Mouse (Mus musculus) embryonic facial prominence, embryonic 13.5 days (tissue): ENCODE data around the gene Naip1. TPM values are rescaled to one million over a fixed set of nuclear protein-coding genes. Genes with fewer than 3 reads are reported as not detected.
"Not testable (repeated sequence)": the region's sequence is repeated elsewhere in the genome, so short reads cannot be mapped to it uniquely, and the experiment has no call there.

Experiments
- ATAC-seq: fragments of 200-750 bp; cut with Nextera tagmentation; 2 replicates; pipeline ENCODE4 v1.8.0; 2017; ENCODE audit warnings: low read depth; ENCODE audit not compliant: insufficient number of reproducible peaks, insufficient read depth, low FRiP score, low TSS enrichment
- H3K27ac ChIP-seq: fragments of 300-500 bp; sonication (generic); 2 replicates; pipeline ENCODE4 v1.5.1; 2015; ENCODE audit warnings: moderate library complexity, mild to moderate bottlenecking, inconsistent platforms
- H3K27me3 ChIP-seq: fragments of 300-500 bp; sonication (generic); 2 replicates; pipeline ENCODE4 v1.6.1; 2015; ENCODE audit warnings: mild to moderate bottlenecking, inconsistent platforms
- H3K36me3 ChIP-seq: fragments of 300-500 bp; sonication (generic); 2 replicates; pipeline ENCODE4 v1.6.1; 2015; ENCODE audit warnings: mild to moderate bottlenecking, inconsistent platforms
- H3K4me1 ChIP-seq: fragments of 300-500 bp; sonication (generic); 2 replicates; pipeline ENCODE4 v1.6.1; 2015; ENCODE audit warnings: inconsistent platforms
- H3K4me2 ChIP-seq: fragments of 300-500 bp; sonication (generic); 2 replicates; pipeline ENCODE4 v1.6.1; 2015; ENCODE audit warnings: moderate library complexity, mild to moderate bottlenecking, inconsistent platforms
- H3K4me3 ChIP-seq: fragments of 300-500 bp; sonication (generic); 2 replicates; pipeline ENCODE4 v1.5.1; 2015; ENCODE audit warnings: mild to moderate bottlenecking, inconsistent platforms
- H3K9ac ChIP-seq: fragments of 300-500 bp; sonication (generic); 2 replicates; pipeline ENCODE4 v1.6.1; 2015; ENCODE audit warnings: mild to moderate bottlenecking, inconsistent platforms
- H3K9me3 ChIP-seq: fragments of 300-500 bp; sonication (generic); 2 replicates; pipeline ENCODE4 v1.6.1; 2016; ENCODE audit warnings: inconsistent platforms
- WGBS: fragments of 180-500 bp; shearing (Covaris S2); methylation state at CpG from one replicate; pipeline ENCODE4 v1.1.7; 2015; ENCODE audit warnings: mixed read lengths; 5-methylcytosine and 5-hydroxymethylcytosine counted together
- polyA plus RNA-seq: library from polyadenylated mRNA; unstranded; fragments of >200 nt; fragmentation: Nextera tagmentation; extraction: Ambion mirVana; gene quantifications from 2 replicates; pipeline ENCODE4 v1.2.1, GENCODE M21; 2015

Naip1 gene
- polyA plus RNA-seq, 1 experiment from 2014 or later = not detected

- Histone ChIP-seq H3K4me1 (no peaks in the 10 kb centered on the region), H3K36me3 (no peaks in the 10 kb centered on the region), H3K9me3 (no peaks in the 10 kb centered on the region), H3K27me3 (no peaks in the 10 kb centered on the region), H3K4me2 (no peak overlapping the region), H3K9ac (no peak overlapping the region), H3K27ac (no peak overlapping the region), H3K4me3 (no peak overlapping the region)
- 84% methylated on average over 1 of the region's 1 CpGs for WGBS
- no peak for ATAC-seq
These were observed 3.2 kb downstream of the Naip1 start for GRCm38 (mm10) chr13:100449495-100449894.

DNA sequence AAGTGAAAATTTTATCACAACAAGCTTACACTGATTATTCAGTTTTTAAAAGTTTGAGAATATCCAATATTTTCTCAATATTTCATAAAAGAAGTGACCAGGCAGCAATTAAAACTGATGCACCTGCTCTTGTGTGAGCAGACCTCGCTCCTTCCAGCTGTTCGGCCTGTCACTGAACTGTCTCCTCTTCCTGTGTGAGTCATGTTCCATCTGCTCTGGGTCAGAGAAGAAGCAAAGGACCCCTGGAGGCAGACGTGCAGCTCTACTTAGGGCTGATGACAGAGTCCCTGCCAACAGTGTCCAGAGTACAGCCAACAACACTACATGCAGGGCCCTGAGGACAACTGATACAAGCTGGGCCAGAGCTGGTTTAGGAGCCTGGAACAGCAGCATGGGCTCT lies 12.6 kb downstream of the Naip1 start:
- Histone ChIP-seq H3K27me3 (no peaks in the 10 kb centered on the region), H3K4me2 (no peak overlapping the region), H3K9ac (no peak overlapping the region), H3K4me1 (no peaks in the 10 kb centered on the region), H3K9me3 (no peaks in the 10 kb centered on the region), H3K36me3 (no peaks in the 10 kb centered on the region), H3K4me3 (no peak overlapping the region), H3K27ac (no peak overlapping the region)
- no peak for ATAC-seq
- WGBS = 64% methylated on average over 3 of the region's 3 CpGs

GRCm38 (mm10) chr13:100438701-100439100 lies 14.0 kb downstream of the Naip1 start:
- H3K36me3 ChIP-seq = no peaks in the 10 kb centered on the region
- H3K4me3 ChIP-seq = no peak overlapping the region
- H3K9ac ChIP-seq = no peak overlapping the region
- 50% methylated on average over 1 of the region's 1 CpGs for WGBS
- no peak overlapping the region for H3K27ac ChIP-seq
- H3K27me3 ChIP-seq = no peaks in the 10 kb centered on the region
- no peak for ATAC-seq
- H3K4me1 ChIP-seq = no peaks in the 10 kb centered on the region
- no peak overlapping the region for H3K4me2 ChIP-seq
- H3K9me3 ChIP-seq = no peaks in the 10 kb centered on the region

DNA sequence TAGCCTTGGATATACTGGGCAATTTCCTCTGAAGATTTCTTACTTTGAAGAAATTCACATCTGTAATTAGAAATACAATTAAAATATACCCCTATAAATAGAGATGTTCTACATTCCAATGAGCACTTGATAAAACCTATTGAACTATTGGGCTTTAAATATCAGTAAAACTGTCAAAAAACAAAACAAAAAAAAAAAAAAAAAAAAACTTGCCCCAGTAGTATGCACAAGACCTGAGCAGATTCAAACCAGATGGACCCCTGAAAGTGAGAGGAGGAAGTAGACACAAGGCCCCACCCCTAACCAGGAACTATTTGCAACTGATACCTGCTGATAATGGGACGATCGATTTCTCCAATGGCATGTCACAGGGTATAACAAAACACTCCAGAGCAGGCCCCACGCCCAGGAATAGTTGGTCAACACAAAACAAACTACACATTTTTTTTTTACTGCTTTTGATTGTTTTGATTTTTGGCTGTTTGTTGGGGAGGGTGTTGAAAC lies 15.3 kb downstream of the Naip1 start:
- Histone ChIP-seq H3K4me3 (no peak overlapping the region), H3K27ac (no peak overlapping the region), H3K27me3 (no peaks in the 10 kb centered on the region), H3K4me2 (no peak overlapping the region), H3K4me1 (no peaks in the 10 kb centered on the region), H3K9ac (no peak overlapping the region), H3K36me3 (no peaks in the 10 kb centered on the region), H3K9me3 (no peaks in the 10 kb centered on the region)
- ATAC-seq = no peak
- WGBS = 57% methylated on average over 3 of the region's 3 CpGs

- H3K4me1 ChIP-seq, H3K4me3 ChIP-seq, H3K36me3 ChIP-seq, H3K27me3 ChIP-seq, H3K9me3 ChIP-seq, H3K9ac ChIP-seq, H3K27ac ChIP-seq, ATAC-seq, H3K4me2 ChIP-seq: not testable (repeated sequence)
- 58% methylated on average over 1 of the region's 1 CpGs for WGBS
These were observed 16.0 kb downstream of the Naip1 start for GRCm38 (mm10) chr13:100436556-100437163.

GRCm38 (mm10) chr13:100419958-100420357 lies 32.7 kb downstream of the Naip1 start:
- not testable (repeated sequence) for H3K9me3 ChIP-seq, H3K4me1 ChIP-seq, H3K9ac ChIP-seq, H3K36me3 ChIP-seq, ATAC-seq, H3K27me3 ChIP-seq, H3K27ac ChIP-seq, H3K4me3 ChIP-seq, H3K4me2 ChIP-seq
- WGBS = 87% methylated on average over 7 of the region's 7 CpGs

DNA sequence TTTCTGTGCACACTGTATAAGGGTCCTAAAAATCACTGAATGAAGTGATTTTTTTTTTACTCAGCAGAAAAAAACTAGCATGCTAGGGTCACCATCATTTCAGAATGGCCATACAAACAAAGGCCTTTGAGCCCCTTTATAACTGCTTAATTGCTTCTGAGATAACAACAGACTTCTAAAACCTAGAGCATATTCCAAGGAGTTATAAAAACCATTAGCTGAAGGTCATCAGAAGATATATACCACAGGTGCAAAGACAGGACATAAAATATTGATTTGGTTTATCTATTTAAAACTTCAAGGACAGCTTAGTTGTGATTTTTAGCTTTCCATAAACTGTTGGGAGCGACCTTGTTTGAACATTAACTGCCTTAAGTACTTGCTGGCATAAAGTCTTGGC lies 38.2 kb downstream of the Naip1 start:
- WGBS = 68% methylated on average over 1 of the region's 1 CpGs
- no peak for ATAC-seq
- Histone ChIP-seq H3K9ac (no peak overlapping the region), H3K27ac (no peak overlapping the region), H3K4me1 (no peaks in the 10 kb centered on the region), H3K4me2 (no peak overlapping the region), H3K27me3 (no peaks in the 10 kb centered on the region), H3K9me3 (0 out of 2 replicates have a peak, but pooled peaks cover 6% of the 10 kb centered on the region), H3K36me3 (no peaks in the 10 kb centered on the region), H3K4me3 (no peak overlapping the region)

DNA sequence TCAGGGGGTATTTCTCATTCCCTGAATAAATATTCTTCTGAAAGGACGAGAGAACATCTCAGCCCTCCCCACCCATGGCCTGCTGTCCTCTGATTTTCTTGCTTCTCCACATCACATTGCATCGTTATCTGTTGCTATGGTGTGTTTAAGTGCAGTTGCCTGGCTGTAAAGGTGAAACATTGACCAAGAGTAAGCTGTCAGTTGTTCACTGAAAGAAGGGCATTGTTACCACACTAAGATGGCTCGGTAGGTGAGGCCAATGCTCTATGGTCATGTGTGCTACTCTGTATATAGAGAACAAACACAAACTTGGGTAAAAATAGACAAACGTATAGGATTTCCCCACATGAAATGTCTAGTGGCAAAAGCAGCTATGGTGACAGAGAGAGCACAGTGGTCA lies 42.8 kb downstream of the Naip1 start:
- no peaks in the 10 kb centered on the region for H3K4me1 ChIP-seq
- H3K9ac ChIP-seq = no peak overlapping the region
- H3K4me2 ChIP-seq = no peak overlapping the region
- no peak overlapping the region for H3K27ac ChIP-seq
- no peak for ATAC-seq
- H3K27me3 ChIP-seq = no peaks in the 10 kb centered on the region
- WGBS = 76% methylated on average over 4 of the region's 4 CpGs
- H3K36me3 ChIP-seq = no peaks in the 10 kb centered on the region
- H3K9me3 ChIP-seq = no peaks in the 10 kb centered on the region
- H3K4me3 ChIP-seq = no peak overlapping the region

GRCm38 (mm10) chr13:100409181-100409580 lies 43.5 kb downstream of the Naip1 start:
- Histone ChIP-seq H3K9me3 (no peaks in the 10 kb centered on the region), H3K27me3 (no peaks in the 10 kb centered on the region), H3K27ac (no peak overlapping the region), H3K4me1 (no peaks in the 10 kb centered on the region), H3K36me3 (no peaks in the 10 kb centered on the region), H3K4me3 (no peak overlapping the region), H3K9ac (no peak overlapping the region), H3K4me2 (no peak overlapping the region)
- WGBS = 87% methylated on average over 5 of the region's 5 CpGs
- ATAC-seq = no peak

DNA sequence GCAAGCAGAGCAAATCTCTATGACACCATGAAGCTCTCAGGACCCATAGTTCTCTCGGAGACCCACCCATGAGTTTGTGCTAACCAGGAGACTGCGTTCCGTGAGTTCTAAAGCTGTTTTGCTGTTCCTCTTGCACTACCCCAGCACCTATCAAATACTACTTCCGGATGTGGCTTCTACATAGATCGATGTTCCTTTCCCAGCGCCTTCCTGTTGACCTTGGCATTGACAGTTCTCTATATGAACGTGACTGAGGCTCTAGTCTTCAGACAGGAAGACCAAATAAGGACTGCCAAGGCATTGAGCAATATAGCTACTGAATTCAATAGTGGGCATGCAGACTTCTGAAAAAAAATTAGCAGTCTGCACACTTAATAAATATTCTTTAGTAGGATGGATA lies 44.4 kb downstream of the Naip1 start:
- H3K9me3 ChIP-seq = no peaks in the 10 kb centered on the region
- H3K27ac ChIP-seq = no peak overlapping the region
- H3K27me3 ChIP-seq = no peaks in the 10 kb centered on the region
- no peak overlapping the region for H3K4me2 ChIP-seq
- no peaks in the 10 kb centered on the region for H3K4me1 ChIP-seq
- H3K36me3 ChIP-seq = no peaks in the 10 kb centered on the region
- no peak for ATAC-seq
- H3K9ac ChIP-seq = no peak overlapping the region
- WGBS = 86% methylated on average over 7 of the region's 7 CpGs
- no peak overlapping the region for H3K4me3 ChIP-seq

GRCm38 (mm10) chr13:100402930-100403637 lies 49.6 kb downstream of the Naip1 start:
- H3K4me3 ChIP-seq, H3K9ac ChIP-seq, H3K4me1 ChIP-seq, H3K9me3 ChIP-seq, H3K27ac ChIP-seq, ATAC-seq, H3K36me3 ChIP-seq, H3K4me2 ChIP-seq, H3K27me3 ChIP-seq: not testable (repeated sequence)
- WGBS = 79% methylated on average over 7 of the region's 7 CpGs

DNA sequence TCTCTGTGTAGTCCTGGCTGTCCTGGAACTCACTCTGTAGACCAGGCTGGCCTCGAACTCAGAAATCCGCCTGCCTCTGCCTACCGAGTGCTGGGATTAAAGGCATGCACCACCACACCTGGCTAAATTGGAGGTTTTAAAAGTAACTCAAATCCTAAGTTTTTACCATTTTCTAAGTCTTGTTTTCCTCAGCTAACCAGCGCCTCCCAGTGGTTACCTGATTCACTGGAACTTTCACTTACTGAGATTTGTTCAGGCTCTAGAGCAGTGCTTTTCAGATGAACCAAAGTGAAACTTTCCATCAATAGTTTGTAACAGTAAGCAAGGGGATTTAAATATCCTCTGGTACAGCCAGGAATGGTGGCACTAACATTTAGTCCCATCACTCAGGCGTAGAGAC lies 61.6 kb downstream of the Naip1 start:
- 31% methylated on average over 5 of the region's 5 CpGs for WGBS

More for the DNA sequence above, 61.6 kb downstream of the Naip1 start:
- not testable (repeated sequence) for ATAC-seq, H3K4me3 ChIP-seq, H3K27ac ChIP-seq, H3K9ac ChIP-seq, H3K4me2 ChIP-seq, H3K4me1 ChIP-seq, H3K27me3 ChIP-seq, H3K36me3 ChIP-seq, H3K9me3 ChIP-seq
